Mouse (Mus musculus) CH12.LX (cell line): ENCODE results near the gene Sult6b1. TPM values are rescaled to one million over a fixed set of nuclear protein-coding genes. Genes with fewer than 3 reads are reported as not detected.
A peak's percentile ranks its signal among the peaks of the same experiment; 100 is the strongest.

ENCODE experiments used
- DNase-seq: peaks from one replicate; pipeline ENCODE4 v3.0.0-alpha.2; 2013; ENCODE audit errors: extremely low read depth
- H3K27ac ChIP-seq: 2 replicates; pipeline ENCODE4 v1.5.1; 2012; ENCODE audit warnings: low read depth, mild to moderate bottlenecking, control low read depth, moderate library complexity; ENCODE audit not compliant: insufficient read depth
- H3K27me3 ChIP-seq: replicated peaks from 2 replicates; pipeline ENCODE3; 2012; ENCODE audit warnings: inconsistent platforms
- H3K36me3 ChIP-seq, 2 experiments: replicated peaks in 1 of 2; 2 replicates each; pipeline versions ENCODE3 to v1.6.1; 2012; ENCODE audit warnings: inconsistent platforms in 1 of 2, low read length in 1 of 2, mild to moderate bottlenecking in 1 of 2, mixed read lengths in 1 of 2, moderate library complexity in 1 of 2; ENCODE audit not compliant: control insufficient read depth in 1 of 2, insufficient read depth in 1 of 2
- H3K4me1 ChIP-seq, 2 experiments: 2 replicates each; pipeline ENCODE4 v1.6.1; 2012; ENCODE audit warnings: inconsistent platforms in 1 of 2, moderate library complexity in 1 of 2; ENCODE audit not compliant: insufficient read depth in 2 of 2, control insufficient read depth in 1 of 2
- H3K4me2 ChIP-seq: 2 replicates; pipeline ENCODE4 v1.6.1; 2012; ENCODE audit warnings: low read depth, mild to moderate bottlenecking, control low read depth; ENCODE audit not compliant: poor library complexity, insufficient read depth, severe bottlenecking
- H3K4me3 ChIP-seq, 3 experiments: fragments of 150-350 bp in 1 of 3; sonication (generic) in 1 of 3; replicated peaks in 1 of 3; 2 replicates each; pipeline versions ENCODE3 to v1.5.1; 2011 to 2012; ENCODE audit warnings: low read depth in 2 of 3, low read length in 2 of 3, mild to moderate bottlenecking in 2 of 3, moderate library complexity in 2 of 3, control low read depth in 1 of 3, improper control_type of control experiment in 1 of 3, inconsistent platforms in 1 of 3, mixed read lengths in 1 of 3; ENCODE audit not compliant: poor library complexity in 1 of 3
- H3K79me2 ChIP-seq: replicated peaks from 2 replicates; pipeline ENCODE4 v1.6.1; 2012; ENCODE audit warnings: mild to moderate bottlenecking, moderate library complexity; ENCODE audit not compliant: control insufficient read depth, poor library complexity, insufficient read depth, severe bottlenecking; ENCODE audit errors: extremely low read depth
- H3K9ac ChIP-seq: 2 replicates; pipeline ENCODE4 v1.6.1; 2012; ENCODE audit warnings: low read depth, mild to moderate bottlenecking, control low read depth, moderate library complexity; ENCODE audit not compliant: insufficient read depth
- H3K9me3 ChIP-seq: replicated peaks from 2 replicates; pipeline ENCODE3; 2012; ENCODE audit warnings: low read length, inconsistent platforms, mixed read lengths
- BHLHE40 ChIP-seq: IDR thresholded peaks from 2 replicates; pipeline ENCODE4 v1.6.1; 2011; ENCODE audit warnings: mild to moderate bottlenecking, low read depth, low read length, improper control_type of control experiment
- CHD1 ChIP-seq: IDR thresholded peaks from 2 replicates; pipeline ENCODE4 v1.6.1; 2012; ENCODE audit warnings: low read depth, low read length, improper control_type of control experiment, inconsistent platforms
- CTCF ChIP-seq, 2 experiments: IDR thresholded peaks in 1 of 2; conservative IDR thresholded peaks in 1 of 2; 2 replicates each; pipeline ENCODE4 v1.5.1; 2011 to 2012; ENCODE audit warnings: low read depth in 2 of 2, low read length in 2 of 2, improper control_type of control experiment in 1 of 2, inconsistent platforms in 1 of 2, mild to moderate bottlenecking in 1 of 2, moderate library complexity in 1 of 2
- E2F4 ChIP-seq: IDR thresholded peaks from 2 replicates; pipeline ENCODE4 v1.6.1; 2011; ENCODE audit warnings: low read depth, low read length, improper control_type of control experiment; ENCODE audit not compliant: insufficient replicate concordance
- ELF1 ChIP-seq: IDR thresholded peaks from 2 replicates; pipeline ENCODE4 v1.6.1; 2014; ENCODE audit warnings: low read depth, mild to moderate bottlenecking, inconsistent platforms, low read length, improper control_type of control experiment
- ETS1 ChIP-seq: conservative IDR thresholded peaks from 2 replicates; pipeline ENCODE4 v1.6.1; 2012; ENCODE audit warnings: low read depth, mild to moderate bottlenecking, inconsistent platforms, low read length, improper control_type of control experiment, moderate library complexity
- GABPA ChIP-seq: IDR thresholded peaks from 2 replicates; pipeline ENCODE4 v1.6.1; 2012; ENCODE audit warnings: low read depth, low read length, improper control_type of control experiment, inconsistent platforms; ENCODE audit not compliant: insufficient replicate concordance
- IRF4 ChIP-seq: IDR thresholded peaks from 2 replicates; pipeline ENCODE4 v1.6.1; 2014; ENCODE audit warnings: low read depth, mild to moderate bottlenecking, inconsistent platforms, low read length, improper control_type of control experiment
- MAX ChIP-seq: IDR thresholded peaks from 2 replicates; pipeline ENCODE4 v1.6.1; 2011; ENCODE audit warnings: low read length, improper control_type of control experiment
- NELFE ChIP-seq: IDR thresholded peaks from 2 replicates; pipeline ENCODE4 v1.6.1; 2011; ENCODE audit warnings: low read depth, low read length, improper control_type of control experiment
- NRF1 ChIP-seq: IDR thresholded peaks from 2 replicates; pipeline ENCODE4 v1.6.1; 2014; ENCODE audit warnings: low read depth, mild to moderate bottlenecking, inconsistent platforms, low read length, improper control_type of control experiment, moderate library complexity
- POLR2A ChIP-seq: IDR thresholded peaks from 2 replicates; pipeline ENCODE4 v1.6.1; 2011; ENCODE audit warnings: low read depth, mild to moderate bottlenecking, improper control_type of control experiment, low read length
- RAD21 ChIP-seq: IDR thresholded peaks from 2 replicates; pipeline ENCODE4 v1.6.1; 2011; ENCODE audit warnings: low read depth, mild to moderate bottlenecking, low read length, improper control_type of control experiment, moderate library complexity
- RCOR1 ChIP-seq: conservative IDR thresholded peaks from 2 replicates; pipeline ENCODE4 v1.6.1; 2012; ENCODE audit warnings: low read depth, mild to moderate bottlenecking, inconsistent platforms, low read length, improper control_type of control experiment
- SIN3A ChIP-seq: IDR thresholded peaks from 2 replicates; pipeline ENCODE4 v1.6.1; 2012; ENCODE audit warnings: low read length, improper control_type of control experiment, inconsistent platforms
- SMC3 ChIP-seq: IDR thresholded peaks from 2 replicates; pipeline ENCODE4 v1.6.1; 2011; ENCODE audit warnings: low read depth, low read length, improper control_type of control experiment
- TCF12 ChIP-seq: IDR thresholded peaks from 2 replicates; pipeline ENCODE4 v1.6.1; 2014; ENCODE audit warnings: low read depth, mild to moderate bottlenecking, inconsistent platforms, low read length, improper control_type of control experiment
- USF1 ChIP-seq: IDR thresholded peaks from 2 replicates; pipeline ENCODE4 v1.6.1; 2014; ENCODE audit warnings: low read depth, mild to moderate bottlenecking, inconsistent platforms, low read length, improper control_type of control experiment
- USF2 ChIP-seq: conservative IDR thresholded peaks from 2 replicates; pipeline ENCODE4 v1.6.1; 2011; ENCODE audit warnings: low read depth, low read length, improper control_type of control experiment
- ZMIZ1 ChIP-seq: IDR thresholded peaks from 2 replicates; pipeline ENCODE4 v1.6.1; 2012; ENCODE audit warnings: low read depth, mild to moderate bottlenecking, inconsistent platforms, low read length, improper control_type of control experiment
- dilution Hi-C: fragments of 300-500 bp; cut with MboI; formaldehyde crosslinking; loops from 2 replicates; pipeline ENCODE4 v1.14.3; 2020; ENCODE audit warnings: low sequenced_read_pairs; ENCODE audit not compliant: extremely low pct_unique_long_range_greater_than_20kb, extremely low pct_ligation_motif_present
- in situ Hi-C: fragments of 300-500 bp; cut with MboI; formaldehyde crosslinking; loops from 3 replicates; pipeline ENCODE4 v1.14.3; 2019; ENCODE audit warnings: low sequenced_read_pairs, low pct_ligation_motif_present, low pct_unique_long_range_greater_than_20kb, mixed read lengths
- polyA plus RNA-seq: library from polyadenylated mRNA; unstranded; fragments of >175 nt; gene quantifications from 2 replicates; pipeline ENCODE4 v1.2.1, GENCODE M21; 2012; ENCODE audit warnings: low read depth; ENCODE audit not compliant: insufficient read length
- total RNA-seq, 2 experiments: library from RNA; depleted of rRNA; stranded (reverse); fragments of 300-350 nt in 1 of 2; fragments of >200 nt in 1 of 2; gene quantifications; 2 replicates each; pipeline ENCODE4 v1.2.3; 2012 to 2014

Gene Sult6b1
- total and polyA plus RNA-seq, 3 experiments: 0.34 to 0.46 TPM; not detected in 1

GRCm38 (mm10) chr17:78909374-78909773 lies 2.6 kb upstream of the Sult6b1 start:
- TF ChIP-seq NELFE (no peak), SIN3A (no peak), POLR2A (no peak), RAD21 (no peak), NRF1 (no peak), ETS1 (no peak), GABPA (no peak), USF2 (no peak), USF1 (no peak), TCF12 (no peak), IRF4 (no peak), CHD1 (no peak), MAX (no peak)
- Histone ChIP-seq H3K27ac (no peak overlapping the region), H3K9ac (no peak overlapping the region), H3K79me2 (no peaks in the 10 kb centered on the region), H3K36me3 (no peaks in the 10 kb centered on the region), H3K4me3 (no peak overlapping the region), H3K9me3 (no peaks in the 10 kb centered on the region), H3K27me3 (peaks cover 2% of the 10 kb centered on the region), H3K4me1 (peaks cover 0 to 2% of the 10 kb centered on the region in 2 experiments; a peak in 1 of 4 replicates), H3K4me2 (no peak overlapping the region)
- in situ Hi-C loops (no loop called here), dilution Hi-C loops (no loop called here)
- no peak for DNase-seq

GRCm38 (mm10) chr17:78903158-78903557 lies 3.6 kb downstream of the Sult6b1 start:
- Histone ChIP-seq H3K4me2 (no peak overlapping the region), H3K9ac (no peak overlapping the region), H3K27me3 (peaks cover 2% of the 10 kb centered on the region), H3K36me3 (no peaks in the 10 kb centered on the region), H3K79me2 (no peaks in the 10 kb centered on the region), H3K4me1 (peaks cover 0 to 5% of the 10 kb centered on the region in 2 experiments; a peak in 1 of 4 replicates), H3K4me3 (no peak overlapping the region), H3K9me3 (no peaks in the 10 kb centered on the region), H3K27ac (no peak overlapping the region)
- dilution Hi-C loops: no loop called here
- no peak for TF ChIP-seq BHLHE40
- peak; percentile 63 for TF ChIP-seq ELF1
- in situ Hi-C loops: no loop called here
- no peak for DNase-seq

GRCm38 (mm10) chr17:78895394-78895793 lies 11.4 kb downstream of the Sult6b1 start:
- Histone ChIP-seq H3K27ac (no peak overlapping the region), H3K4me2 (peak overlapping the region; percentile 97), H3K9me3 (no peaks in the 10 kb centered on the region), H3K4me1 (peaks cover 0 to 2% of the 10 kb centered on the region in 2 experiments; a peak in 1 of 4 replicates), H3K79me2 (no peaks in the 10 kb centered on the region), H3K36me3 (no peaks in the 10 kb centered on the region), H3K9ac (peak overlapping the region; percentile 69), H3K27me3 (no peaks in the 10 kb centered on the region), H3K4me3 (peak overlapping the region in 1 of 3 experiments; percentile 38)
- in situ Hi-C loops: no loop called here
- TF ChIP-seq IRF4 (peak; percentile 40; the same call in 1 of the 2 replicates), ELF1 (0 out of 2 replicates have a peak, but pooled peaks have one; percentile 6), USF1 (no peak), E2F4 (no peak), SMC3 (peak; percentile 64), RCOR1 (no peak), RAD21 (peak; percentile 71), CTCF (conservative IDR thresholded peaks at IDR 0.05 in 1 of 2, IDR thresholded peaks at IDR 0.05 in 1 of 2; ENCODE audit: low read depth in 2 of 2, low read length in 2 of 2) (peak in 1 of 2 experiments; percentile 76; a peak in 2 of 4 replicates), ZMIZ1 (no peak)
- peak; percentile 29 for DNase-seq
- dilution Hi-C loops: no loop called here
